Mouse (Mus musculus) right cerebral cortex, postnatal 25 days (tissue): ENCODE measurements at regions not wholly inside any gene's neighbourhood (a gene's known extent, or its start where the extent isn't known, plus 50 kb on each side); places are given as distances from the start of the nearest gene placed in this dataset.
"Not testable (repeated sequence)": the region's sequence is repeated elsewhere in the genome, so short reads cannot be mapped to it uniquely, and the experiment has no call there.

Experiments
- DNase-seq: peaks from one replicate; pipeline ENCODE4 v3.0.0; 2022

DNA sequence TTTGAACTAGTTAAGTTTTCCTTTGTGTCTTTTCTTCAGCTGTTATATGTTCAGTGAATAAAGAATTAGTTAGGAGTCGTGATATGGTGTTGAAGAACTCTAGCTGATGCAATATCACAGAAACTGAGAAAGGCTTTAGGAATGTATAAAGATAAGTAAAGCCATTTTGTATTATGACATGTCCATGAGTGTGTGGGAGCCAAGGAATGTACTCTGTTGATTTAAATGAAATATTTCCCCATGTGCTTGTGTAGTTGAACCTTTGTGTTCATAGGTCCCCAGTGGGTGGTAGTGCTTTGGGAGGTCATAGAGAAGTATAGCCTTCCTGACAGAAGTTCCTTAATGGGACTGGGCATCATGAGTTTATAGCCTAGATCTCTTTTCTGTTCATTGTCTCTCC lies 542.2 kb downstream of the Serpinb8 start:
- DNase-seq = no peak

DNA sequence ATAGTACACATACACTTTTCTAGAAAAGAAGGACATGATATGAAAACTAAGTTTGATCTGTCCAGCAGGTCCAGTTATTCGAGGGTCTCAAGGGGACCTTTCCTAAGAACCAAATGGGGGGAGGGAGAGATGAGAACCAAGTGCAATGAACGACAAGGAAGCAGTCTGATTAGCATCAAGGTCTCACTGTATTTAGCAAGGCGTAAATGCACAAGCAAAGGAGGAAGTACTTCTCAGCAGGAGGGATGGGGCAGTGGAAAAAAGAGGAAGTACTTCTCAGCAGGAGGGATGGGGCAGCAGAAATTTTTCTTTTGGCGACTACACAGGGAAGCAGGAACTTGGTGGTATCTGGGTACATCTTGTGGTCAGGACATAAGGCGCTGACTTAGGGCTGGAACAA lies 545.5 kb downstream of the Serpinb8 start:
- not testable (repeated sequence) for DNase-seq

DNA sequence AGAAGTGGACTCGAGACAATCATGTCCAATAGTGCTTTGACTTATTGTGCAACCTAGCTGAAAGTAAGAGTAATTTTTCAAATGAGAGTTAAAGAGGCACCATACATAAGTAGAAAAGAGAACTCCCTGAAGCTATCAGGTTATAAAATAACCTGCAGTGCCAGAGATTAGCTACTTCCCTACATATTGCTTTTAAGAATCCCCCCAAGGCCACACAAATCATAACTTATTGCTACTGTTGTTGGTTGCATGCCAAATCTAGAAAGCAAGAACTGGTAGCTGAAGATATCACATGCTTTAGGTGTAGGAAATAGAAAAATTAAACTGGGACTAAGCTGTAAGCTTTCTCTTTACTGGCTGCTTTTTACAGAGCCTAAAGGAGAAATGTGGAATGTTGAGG lies 554.3 kb downstream of the Serpinb8 start:
- DNase-seq = no peak

DNA sequence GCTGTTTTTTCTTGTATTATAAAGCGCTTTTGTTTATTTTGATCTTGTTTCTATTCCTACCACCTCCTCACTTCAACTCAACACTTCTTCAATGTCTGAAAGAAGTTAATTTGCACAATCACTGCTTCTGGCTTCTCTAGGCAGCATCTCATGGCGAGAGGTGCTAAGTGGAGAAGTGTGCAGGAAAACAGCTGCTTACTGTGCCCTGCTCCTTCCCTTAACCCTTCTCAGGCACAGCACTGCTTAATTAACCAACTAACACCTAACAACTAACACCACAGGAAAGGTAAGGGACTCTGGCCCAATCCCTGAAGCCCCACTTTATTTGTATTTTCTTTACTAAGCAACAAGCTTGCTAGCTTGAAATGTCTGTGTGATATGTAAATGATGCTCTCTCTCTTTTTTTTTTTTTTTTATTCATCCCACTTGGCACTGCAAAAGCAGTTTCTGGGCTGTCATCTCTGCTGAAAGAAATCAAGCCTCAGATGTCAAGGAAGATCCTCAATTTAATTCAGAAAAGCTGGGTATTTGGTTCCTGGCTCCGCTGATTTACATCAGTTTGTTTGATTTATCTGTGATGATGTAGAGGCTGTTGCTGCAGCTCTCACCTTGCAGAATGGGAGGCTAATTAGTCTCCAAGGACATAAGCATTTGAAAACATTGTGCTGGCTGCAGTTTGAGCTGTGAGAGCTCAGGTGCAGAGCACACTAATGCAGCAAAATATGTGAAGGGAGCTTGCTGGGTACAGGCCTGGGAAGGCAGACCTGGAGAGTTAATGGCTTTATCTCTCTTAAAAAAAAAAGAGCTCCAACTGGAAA lies 591.8 kb downstream of the Serpinb8 start:
- DNase-seq = no peak

DNA sequence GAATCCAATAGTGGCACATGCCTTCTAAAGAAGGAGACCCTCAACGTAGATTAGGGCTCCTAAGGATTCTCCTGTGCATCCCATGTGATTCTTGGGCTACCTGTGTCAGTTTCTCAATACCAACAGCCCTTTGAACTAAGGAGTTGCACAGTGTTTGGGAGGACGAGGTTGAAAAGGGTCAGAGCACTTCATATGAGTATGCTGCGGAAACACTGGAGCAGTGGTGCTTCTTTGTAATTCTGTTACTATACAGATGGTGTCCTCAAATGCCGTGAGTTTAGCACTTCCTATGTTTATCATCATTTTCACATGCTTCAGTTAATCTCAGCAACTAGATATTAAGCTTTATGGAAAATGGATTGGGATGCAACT lies 592.3 kb downstream of the Serpinb8 start:
- no peak for DNase-seq

DNA sequence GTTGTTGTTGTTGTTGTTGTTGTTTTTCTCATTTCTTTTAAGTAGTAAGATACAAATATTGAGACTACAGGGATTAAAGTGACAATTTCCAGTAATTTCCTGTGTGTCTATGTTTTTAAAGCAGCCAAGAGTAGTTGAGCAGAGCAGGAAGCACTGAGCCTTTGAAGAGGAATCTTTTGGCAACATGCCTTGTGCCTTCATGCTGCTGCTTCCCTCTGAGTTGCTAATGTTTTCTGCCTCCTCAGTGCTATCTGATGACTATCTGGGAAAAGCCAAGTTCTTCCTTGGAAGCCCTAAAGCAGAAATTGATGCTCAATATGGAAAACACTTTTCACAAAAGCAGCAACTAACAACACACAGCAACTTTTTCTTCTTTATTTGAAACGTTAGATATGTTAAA lies 634.2 kb downstream of the Serpinb8 start:
- DNase-seq = no peak

DNA sequence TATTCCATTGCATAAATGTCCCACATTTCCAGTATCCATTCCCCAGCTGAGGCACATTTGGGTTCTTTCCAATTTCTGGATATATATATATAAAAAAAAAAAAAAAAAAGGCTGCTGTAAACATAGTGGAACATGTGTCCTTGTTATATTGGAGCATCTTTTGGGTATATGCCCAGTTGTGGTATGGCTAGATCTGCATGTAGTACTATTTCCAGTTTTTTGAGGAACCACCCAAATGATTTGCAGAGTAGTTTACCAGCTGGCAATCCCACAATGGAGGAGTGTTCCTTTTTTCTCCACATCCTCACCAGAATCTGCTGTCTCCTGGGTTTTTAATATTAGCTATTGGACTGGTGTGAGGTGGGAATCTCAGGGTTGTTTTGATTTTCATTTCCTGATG lies 650.3 kb downstream of the Serpinb8 start:
- no peak for DNase-seq

DNA sequence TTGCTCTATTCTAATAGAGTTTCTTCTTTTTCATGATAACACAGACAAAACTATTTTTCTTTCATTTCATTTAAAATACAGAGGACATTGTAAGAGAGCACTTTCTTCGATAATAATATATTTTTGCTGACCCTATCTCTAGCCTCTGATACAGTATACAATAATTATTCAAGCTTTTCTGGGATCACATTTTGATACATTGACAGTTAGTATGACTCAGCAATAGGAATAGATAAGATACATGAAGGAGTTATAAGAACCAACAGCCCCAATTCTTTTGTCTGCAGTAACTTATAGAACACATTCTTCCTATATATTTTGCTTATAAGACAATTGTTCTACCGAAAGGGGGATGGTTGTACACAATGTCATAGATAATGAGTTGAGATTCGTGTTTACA lies 665.3 kb downstream of the Serpinb8 start:
- no peak for DNase-seq

DNA sequence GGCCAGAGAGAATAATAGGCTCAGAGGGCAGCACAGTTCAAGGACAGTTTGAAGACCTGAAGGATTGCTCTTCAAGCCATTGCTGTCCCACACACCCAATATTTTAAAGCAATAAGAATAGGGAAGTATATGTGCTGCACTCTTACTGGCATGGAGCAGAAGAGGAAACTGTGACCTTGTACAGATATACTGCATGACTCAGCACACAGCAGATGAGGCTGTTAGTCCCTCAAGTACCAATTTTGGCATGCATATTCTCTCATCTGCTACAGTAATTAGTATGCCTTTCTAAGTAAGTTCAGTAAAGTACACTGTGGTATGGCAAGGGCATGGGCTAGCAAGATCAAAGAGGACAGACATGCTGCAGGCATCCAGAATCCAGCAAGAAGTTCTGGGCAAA lies 669.5 kb downstream of the Serpinb8 start:
- no peak for DNase-seq

DNA sequence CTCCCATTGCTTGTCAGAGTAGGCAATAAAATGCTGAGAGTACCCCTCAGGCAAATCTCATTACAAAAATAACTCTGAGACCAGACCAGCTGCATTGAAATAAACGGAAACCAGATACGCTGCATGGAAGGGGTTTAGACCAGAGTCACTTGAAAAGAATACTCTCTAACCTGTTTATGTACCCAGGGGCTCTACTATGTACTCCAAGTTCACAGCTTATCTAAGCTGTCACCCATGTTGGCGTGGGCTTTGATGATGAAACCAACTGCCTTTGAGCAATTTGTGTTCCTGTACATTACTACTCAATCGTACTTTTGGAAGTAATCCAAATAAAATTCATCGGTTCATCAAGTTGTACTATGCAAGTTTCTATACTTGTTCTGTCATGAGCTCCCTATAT lies 692.3 kb downstream of the Serpinb8 start:
- DNase-seq = no peak

DNA sequence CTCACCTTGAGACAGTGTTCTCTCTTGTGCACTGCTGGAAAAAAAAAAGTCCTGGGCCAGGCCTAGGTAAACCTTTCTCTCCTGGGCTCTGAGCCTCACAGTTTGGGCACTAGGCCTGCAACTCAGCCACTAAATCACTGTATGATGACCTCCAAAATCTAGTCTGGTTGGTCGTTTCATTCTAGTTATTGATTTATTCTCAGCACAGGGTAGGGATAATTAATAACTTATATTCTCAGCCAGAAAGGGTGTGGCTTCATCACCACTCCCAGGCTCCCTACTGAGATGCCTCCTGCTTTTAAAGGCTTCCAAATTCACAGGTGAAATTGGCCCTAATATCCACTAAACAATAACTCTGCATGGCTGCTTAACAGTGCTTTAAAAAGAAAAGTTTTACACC lies 696.8 kb downstream of the Serpinb8 start:
- DNase-seq = no peak
